Mouse (Mus musculus) liver, embryonic 14.5 days (tissue): ENCODE data around the gene Hip1. TPM values are rescaled to one million over a fixed set of nuclear protein-coding genes. Genes with fewer than 3 reads are reported as not detected.
A peak's percentile ranks its signal among the peaks of the same experiment; 100 is the strongest.

Experiments used
- ATAC-seq: fragments of 200-750 bp; cut with Nextera tagmentation; 2 replicates; pipeline ENCODE4 v1.8.0; 2017; ENCODE audit warnings: moderate number of reproducible peaks, mild to moderate bottlenecking, moderate library complexity; ENCODE audit not compliant: insufficient read depth
- DNase-seq, 3 experiments: peaks; one replicate each; pipeline ENCODE4 v3.0.0-alpha.2; 2012 to 2013; ENCODE audit warnings: low read depth in 3 of 3, low spot score in 3 of 3
- H3K27ac ChIP-seq: fragments of 300-500 bp; sonication (generic); 2 replicates; pipeline ENCODE4 v1.5.1; 2014; ENCODE audit warnings: moderate library complexity, mild to moderate bottlenecking, control low read depth, inconsistent platforms
- H3K27me3 ChIP-seq: fragments of 300-500 bp; sonication (generic); 2 replicates; pipeline ENCODE4 v1.6.1; 2014; ENCODE audit warnings: mild to moderate bottlenecking, low read length, moderate library complexity; ENCODE audit not compliant: control insufficient read depth, insufficient read depth
- H3K36me3 ChIP-seq: fragments of 300-500 bp; sonication (generic); replicated peaks from 2 replicates; pipeline ENCODE4 v1.6.1; 2014; ENCODE audit warnings: low read depth; ENCODE audit not compliant: control insufficient read depth, insufficient read depth
- H3K4me1 ChIP-seq, 2 experiments: fragments of 200-500 bp in 1 of 2; fragments of 300-500 bp in 1 of 2; sonication (generic) in 1 of 2; replicated peaks; 2 replicates each; pipeline ENCODE4 v1.6.1; 2012 to 2014; ENCODE audit warnings: antibody characterized with exemption in 1 of 2, inconsistent platforms in 1 of 2, low read length in 1 of 2; ENCODE audit not compliant: control insufficient read depth in 2 of 2, insufficient read depth in 2 of 2
- H3K4me2 ChIP-seq: fragments of 300-500 bp; sonication (generic); 2 replicates; pipeline ENCODE4 v1.6.1; 2014; ENCODE audit warnings: low read depth, mild to moderate bottlenecking, control low read depth, moderate library complexity
- H3K4me3 ChIP-seq, 2 experiments: fragments of 200-500 bp in 1 of 2; fragments of 300-500 bp in 1 of 2; sonication (generic) in 1 of 2; 2 replicates each; pipeline ENCODE4 v1.5.1; 2012 to 2014; ENCODE audit warnings: low read depth in 2 of 2, low read length in 2 of 2, mild to moderate bottlenecking in 2 of 2, control low read depth in 1 of 2, inconsistent platforms in 1 of 2, moderate library complexity in 1 of 2; ENCODE audit not compliant: insufficient read depth in 1 of 2
- H3K9ac ChIP-seq: fragments of 300-500 bp; sonication (generic); replicated peaks from 2 replicates; pipeline ENCODE4 v1.6.1; 2014; ENCODE audit warnings: mild to moderate bottlenecking, control low read depth, moderate library complexity
- H3K9me3 ChIP-seq: fragments of 300-500 bp; sonication (generic); 2 replicates; pipeline ENCODE4 v1.6.1; 2016; ENCODE audit warnings: low read length, mixed read lengths; ENCODE audit not compliant: control insufficient read depth
- CTCF ChIP-seq: IDR thresholded peaks from 2 replicates; pipeline ENCODE4 v1.5.1; 2016; ENCODE audit warnings: antibody characterized with exemption, low read depth, control low read depth
- EP300 ChIP-seq: IDR thresholded peaks from 2 replicates; pipeline ENCODE4 v1.6.1; 2016; ENCODE audit warnings: antibody characterized with exemption, low read depth
- WGBS: fragments of 180-500 bp; shearing (Covaris S2); extraction: QIAGEN DNeasy Blood & Tissue Kit; methylation state at CpG from one replicate; pipeline ENCODE4 v1.1.7; 2014; ENCODE audit not compliant: insufficient replicate concordance; 5-methylcytosine and 5-hydroxymethylcytosine counted together
- polyA plus RNA-seq, 2 experiments: library from polyadenylated mRNA; depleted of rRNA in 1 of 2; stranded (reverse) in 1 of 2; unstranded in 1 of 2; fragments of >200 nt; fragmentation: Nextera tagmentation in 1 of 2; extraction: Ambion mirVana in 1 of 2; gene quantifications; 2 replicates each; pipeline versions ENCODE4 v1.2.1 to v1.2.3; 2012 to 2014

The Hip1 gene
- polyA plus RNA-seq, 2 experiments: 2.2 to 2.8 TPM

- no peaks in the 10 kb centered on the region for H3K4me1 ChIP-seq
- H3K9me3 ChIP-seq: no peaks in the 10 kb centered on the region
- ATAC-seq (no peak), DNase-seq (no peak)
- no peak overlapping the region for H3K4me2 ChIP-seq
- WGBS: 23% methylated on average over 3 of the region's 3 CpGs
- no peak overlapping the region for H3K4me3 ChIP-seq
- no peak overlapping the region for H3K27ac ChIP-seq
- no peak overlapping the region for H3K9ac ChIP-seq
- H3K36me3 ChIP-seq: no peaks in the 10 kb centered on the region
- TF ChIP-seq EP300 (no peak), CTCF (peak; percentile 49)
- H3K27me3 ChIP-seq: no peaks in the 10 kb centered on the region; the same call in 1 of the 2 replicates
Observed at GRCm38 (mm10) chr5:135550910-135551309, 6.0 kb upstream of the Hip1 start.

- Histone ChIP-seq H3K36me3 (no peaks in the 10 kb centered on the region), H3K4me1 (peaks cover 0 to 2% of the 10 kb centered on the region in 2 experiments; a peak in 1 of 4 replicates), H3K9ac (no peak overlapping the region), H3K27me3 (peaks cover 12% of the 10 kb centered on the region), H3K27ac (no peak overlapping the region), H3K4me3 (no peak overlapping the region), H3K9me3 (no peaks in the 10 kb centered on the region), H3K4me2 (no peak overlapping the region)
- no peak for DNase-seq
- ATAC-seq: no peak
- TF ChIP-seq CTCF (no peak), EP300 (no peak)
- WGBS: 76% methylated on average over 2 of the region's 2 CpGs
Observed at GRCm38 (mm10) chr5:135547990-135548389, 3.1 kb upstream of the Hip1 start.

GRCm38 (mm10) chr5:135544032-135544558 is 825 bp downstream of the Hip1 start:
- H3K36me3 ChIP-seq: no peaks in the 10 kb centered on the region
- no peak overlapping the region for H3K9ac ChIP-seq
- DNase-seq (no peak), ATAC-seq (no peak)
- WGBS: 11% methylated on average over 15 of the region's 15 CpGs
- H3K27me3 ChIP-seq: peaks cover 12% of the 10 kb centered on the region
- TF ChIP-seq CTCF: no peak
- no peak for TF ChIP-seq EP300
- H3K4me2 ChIP-seq: peak overlapping the region; percentile 59
- peaks cover 0 to 2% of the 10 kb centered on the region in 2 experiments; a peak in 1 of 4 replicates for H3K4me1 ChIP-seq
- peak overlapping the region; percentile 50 to 66; a peak in 3 of 4 replicates for H3K4me3 ChIP-seq
- H3K27ac ChIP-seq: no peak overlapping the region
- no peaks in the 10 kb centered on the region for H3K9me3 ChIP-seq

- no peak for ATAC-seq
- no peak for DNase-seq
- Histone ChIP-seq H3K27ac (no peak overlapping the region), H3K4me3 (no peak overlapping the region), H3K4me2 (no peak overlapping the region; the same call in 1 of the 2 replicates), H3K36me3 (no peaks in the 10 kb centered on the region), H3K9ac (no peak overlapping the region), H3K4me1 (peaks cover 0 to 2% of the 10 kb centered on the region in 2 experiments; a peak in 1 of 4 replicates), H3K27me3 (no peaks in the 10 kb centered on the region), H3K9me3 (no peaks in the 10 kb centered on the region)
- TF ChIP-seq CTCF (no peak), EP300 (no peak)
- 23% methylated on average over 10 of the region's 10 CpGs for WGBS
Observed at GRCm38 (mm10) chr5:135537794-135538214, 7.1 kb downstream of the Hip1 start.

GRCm38 (mm10) chr5:135537326-135537725 is 7.6 kb downstream of the Hip1 start:
- peak in 1 of 3 experiments; percentile 27 for DNase-seq
- no peak for TF ChIP-seq CTCF
- no peak for TF ChIP-seq EP300
- no peaks in the 10 kb centered on the region for H3K27me3 ChIP-seq
- no peaks in the 10 kb centered on the region for H3K36me3 ChIP-seq
- H3K9me3 ChIP-seq: no peaks in the 10 kb centered on the region
- H3K4me3 ChIP-seq: no peak overlapping the region
- no peak overlapping the region for H3K4me2 ChIP-seq
- peak; percentile 43; the same call in 1 of the 2 replicates for ATAC-seq
- no peak overlapping the region for H3K27ac ChIP-seq
- H3K4me1 ChIP-seq: peaks cover 0 to 2% of the 10 kb centered on the region in 2 experiments; a peak in 1 of 4 replicates
- 26% methylated on average over 4 of the region's 4 CpGs for WGBS
- no peak overlapping the region for H3K9ac ChIP-seq
